Mouse (Mus musculus) spleen, adult 12 weeks (tissue): Measurements from ENCODE around the gene Tlr12.
"Not testable (repeated sequence)": the region's sequence is repeated elsewhere in the genome, so short reads cannot be mapped to it uniquely, and the experiment has no call there.

Experiments
- DNase-seq: peaks from one replicate; pipeline ENCODE4 v3.0.0; 2022; ENCODE audit warnings: low spot score

Tlr12 gene

GRCm38 (mm10) chr4:128618246-128618911 is at the start of gene Tlr12:
Gene Tlr12 (minus strand): TSS chr4:128618619.
- no peak for DNase-seq

GRCm38 (mm10) chr4:128667195-128667594 is 48.8 kb upstream of the Tlr12 start:
- not testable (repeated sequence) for DNase-seq

DNA sequence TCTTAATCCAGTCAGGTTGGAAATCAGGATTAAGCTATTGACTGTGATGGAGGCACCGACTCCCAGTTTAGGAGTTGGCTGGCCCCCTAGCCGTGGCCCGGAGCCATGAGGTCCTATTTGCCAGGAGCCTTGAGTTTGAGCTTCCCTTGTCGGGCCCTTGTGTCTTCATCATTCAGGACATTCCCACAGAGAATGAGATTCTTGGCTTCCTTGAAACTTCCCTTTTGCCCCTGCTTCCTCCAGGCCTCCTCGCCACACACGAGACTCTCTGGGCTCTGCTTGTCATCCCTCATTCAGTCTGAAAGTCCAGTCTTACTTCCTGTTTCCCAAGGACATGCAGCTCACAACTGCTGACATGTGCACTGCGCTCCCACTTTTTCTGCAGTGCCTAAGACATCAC is 47.9 kb upstream of the Tlr12 start:
- not testable (repeated sequence) for DNase-seq

DNA sequence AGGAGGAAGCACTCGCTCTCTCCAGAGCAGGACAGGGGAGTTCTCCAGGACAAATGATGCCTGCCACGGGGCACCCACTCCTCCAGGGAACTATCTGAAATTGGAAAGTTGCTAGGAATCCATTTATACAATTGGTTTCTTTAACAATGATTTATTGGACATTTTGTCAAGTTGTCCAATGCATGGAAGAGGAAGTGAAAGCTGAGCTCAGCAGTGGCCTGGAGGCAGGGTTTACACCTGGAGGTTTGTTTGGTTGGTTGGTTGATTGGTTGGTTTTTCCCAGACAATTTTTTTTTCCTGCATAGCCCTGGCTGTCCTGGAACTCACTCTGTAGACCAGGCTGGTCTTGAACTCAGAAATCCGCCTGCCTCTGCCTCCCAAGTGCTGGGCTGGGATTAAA is 45.6 kb upstream of the Tlr12 start:
- no peak for DNase-seq

- no peak for DNase-seq
Observed at GRCm38 (mm10) chr4:128661063-128661462, 42.6 kb upstream of the Tlr12 start.

DNA sequence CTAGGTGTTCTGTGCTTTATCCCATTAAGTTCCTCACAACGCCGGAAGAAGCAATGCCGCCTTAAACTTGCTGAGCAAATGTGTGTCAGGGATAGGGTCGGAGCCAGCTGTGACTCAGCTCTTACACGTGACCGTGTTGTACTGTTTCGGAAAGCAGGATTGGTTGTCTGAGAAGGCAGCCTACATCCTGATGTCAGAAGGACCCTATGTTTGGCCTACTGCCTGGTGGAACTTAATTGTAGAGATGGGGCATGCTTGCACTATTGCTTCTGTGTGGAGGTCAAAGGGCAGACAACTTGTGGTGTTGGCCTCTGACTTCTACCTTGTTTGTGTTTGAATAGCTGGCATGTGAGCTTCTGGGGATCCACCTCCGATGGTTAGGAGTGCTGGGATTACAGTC is 41.8 kb upstream of the Tlr12 start:
- no peak for DNase-seq

DNA sequence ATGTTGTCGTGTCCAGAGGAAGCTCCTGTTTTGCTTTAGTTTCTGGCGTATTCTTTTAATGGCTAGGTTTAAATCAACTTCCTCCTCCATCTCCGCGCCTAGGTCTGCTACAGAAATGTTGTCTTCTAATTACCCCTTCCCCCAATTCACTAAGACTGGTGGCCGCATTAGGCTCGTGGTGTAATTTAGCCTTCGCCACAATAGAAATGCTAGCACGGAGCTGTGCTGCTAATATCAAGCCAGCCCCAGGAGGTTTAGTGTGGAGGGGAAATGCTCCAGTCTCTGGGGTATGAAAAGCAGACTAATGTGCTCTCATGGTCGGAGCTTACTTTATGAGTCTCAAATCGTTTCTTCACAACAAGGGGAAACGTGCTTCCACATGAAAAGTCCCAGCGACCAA is 37.0 kb upstream of the Tlr12 start:
- no peak for DNase-seq

DNA sequence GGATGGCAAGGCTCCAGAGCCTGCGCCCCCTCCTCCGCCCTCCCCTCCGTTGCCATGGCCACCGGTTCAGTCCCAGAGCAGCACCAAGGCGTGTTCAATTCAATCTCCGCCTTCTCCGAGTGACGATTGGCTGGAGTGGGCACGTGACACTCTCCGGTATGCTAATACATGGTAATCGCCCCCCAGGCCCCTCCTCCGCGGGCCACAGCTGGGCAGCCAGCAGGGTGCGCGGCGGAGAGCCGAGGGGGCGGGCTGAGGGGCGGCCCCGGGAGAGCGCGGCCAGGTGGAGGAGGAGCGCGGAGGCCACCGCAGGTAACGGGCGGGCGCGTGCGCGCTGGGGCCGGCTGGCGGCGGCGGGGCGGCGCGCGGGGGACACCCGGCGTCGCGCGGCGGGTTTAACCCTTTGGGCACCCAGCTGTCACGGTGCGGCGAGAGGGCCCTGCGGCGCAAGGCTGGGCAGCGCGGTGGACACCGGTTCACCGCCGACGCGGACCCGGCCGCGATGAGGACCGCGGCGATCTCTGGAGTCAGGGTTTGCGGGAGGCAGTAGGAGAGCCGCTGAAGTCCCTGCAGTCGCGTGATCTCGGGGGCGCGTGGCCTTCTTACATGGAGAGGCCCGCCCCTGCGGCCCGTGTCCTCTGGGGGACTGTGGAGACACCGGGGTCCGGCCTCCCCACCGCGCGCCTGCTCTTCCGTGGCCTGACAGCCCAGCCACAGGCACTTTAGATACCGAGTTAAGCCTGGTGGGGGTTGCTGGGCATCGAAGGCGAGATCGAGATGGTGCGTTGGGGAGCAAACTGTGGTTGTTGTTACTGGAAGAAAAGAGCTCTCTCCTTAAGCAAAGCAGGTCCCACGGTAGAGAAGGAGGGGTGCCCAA is 36.3 kb upstream of the Tlr12 start, which contains the start of gene Phc2:
Gene Phc2 (plus strand): TSS at position 198 of the 877 bp plus-strand sequence.
- DNase-seq = peak; percentile 75

GRCm38 (mm10) chr4:128652584-128653298 is 34.3 kb upstream of the Tlr12 start:
- DNase-seq = no peak

- no peak for DNase-seq
Observed at GRCm38 (mm10) chr4:128651530-128651929, 33.1 kb upstream of the Tlr12 start.

GRCm38 (mm10) chr4:128648567-128649255 is 30.3 kb upstream of the Tlr12 start:
- no peak for DNase-seq

DNA sequence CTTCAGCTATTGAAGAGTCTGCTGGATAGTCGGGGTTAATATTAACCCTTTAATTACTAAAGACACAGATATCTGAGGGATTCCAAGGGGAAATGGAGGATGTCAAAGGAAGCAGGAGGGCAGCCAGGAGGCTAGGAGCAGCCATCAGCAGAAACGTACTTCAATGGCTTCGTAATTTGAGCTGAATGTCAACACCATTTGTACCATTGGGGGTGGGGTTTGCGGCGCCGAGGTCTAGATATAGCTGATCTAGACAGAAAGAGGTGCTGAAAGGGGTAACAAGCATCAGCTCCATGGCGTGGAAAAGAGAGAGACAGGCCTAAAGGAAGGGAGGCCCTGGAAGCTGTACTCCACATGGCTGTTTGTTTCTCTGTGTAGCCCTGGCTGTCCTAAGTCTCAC is 28.3 kb upstream of the Tlr12 start:
- no peak for DNase-seq

DNA sequence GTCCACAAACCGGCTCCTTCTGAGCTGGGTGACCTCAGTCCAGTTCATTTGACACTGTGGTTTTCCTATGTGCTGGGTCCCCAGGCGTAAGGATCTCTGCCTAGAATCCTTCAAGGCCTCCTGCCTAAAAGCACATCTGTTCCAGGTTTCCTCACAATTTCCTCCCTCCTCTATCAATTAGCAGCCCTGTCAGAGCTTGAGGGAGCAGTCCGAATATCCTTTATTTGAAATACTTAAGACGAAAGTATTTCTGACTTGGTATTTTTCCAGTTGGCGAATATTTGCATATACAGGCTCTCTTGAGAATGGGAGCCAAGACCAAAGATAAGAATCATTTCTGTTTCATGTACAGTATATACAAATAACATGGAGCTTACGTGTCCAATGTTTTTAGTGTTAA is 27.5 kb upstream of the Tlr12 start:
- no peak for DNase-seq

DNA sequence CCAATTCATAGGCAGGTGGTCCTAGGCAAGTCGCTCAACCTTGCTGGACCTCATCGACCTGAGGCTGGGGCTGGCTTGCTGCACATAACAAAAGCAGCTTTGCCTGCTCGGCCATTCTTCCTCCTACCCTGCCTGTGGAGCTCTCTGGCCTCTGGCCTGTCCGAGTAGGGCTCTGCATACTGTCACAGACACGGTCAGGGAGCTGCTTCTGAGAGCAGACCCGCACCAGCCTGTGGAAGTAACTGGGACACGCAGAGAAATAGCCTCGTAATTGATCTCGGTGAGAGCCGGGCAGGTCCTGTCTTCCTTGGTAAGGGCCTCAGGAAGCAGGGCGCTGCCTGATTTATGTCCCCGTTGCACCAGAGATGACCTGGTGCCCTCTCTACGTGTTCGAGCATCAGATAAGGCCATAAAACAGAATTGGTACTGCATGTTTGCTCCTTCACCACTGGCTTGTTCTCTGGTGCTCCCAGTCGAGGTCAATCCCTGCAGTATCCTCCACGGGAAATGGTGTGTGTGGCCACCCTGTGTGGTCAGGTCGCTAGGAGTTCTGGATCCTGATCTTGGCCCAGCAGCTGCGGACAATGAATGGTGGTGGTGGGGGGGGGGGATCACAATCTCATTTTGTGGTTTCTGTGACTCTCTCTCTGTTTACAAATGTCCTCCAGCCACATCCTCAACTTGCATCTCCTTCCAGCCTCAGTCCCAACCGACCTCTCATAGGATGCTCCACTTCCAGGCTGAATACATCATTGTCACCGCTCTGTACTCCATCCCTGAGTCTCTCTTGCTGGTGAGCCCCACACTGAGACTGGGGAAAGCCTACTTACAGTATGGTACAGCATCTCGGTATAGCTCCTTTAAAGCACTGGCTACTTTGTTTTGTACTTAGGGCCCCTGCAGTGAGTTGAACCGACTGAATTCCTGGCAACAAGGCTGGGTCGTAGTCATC is 23.6 kb upstream of the Tlr12 start:
- DNase-seq = no peak

DNA sequence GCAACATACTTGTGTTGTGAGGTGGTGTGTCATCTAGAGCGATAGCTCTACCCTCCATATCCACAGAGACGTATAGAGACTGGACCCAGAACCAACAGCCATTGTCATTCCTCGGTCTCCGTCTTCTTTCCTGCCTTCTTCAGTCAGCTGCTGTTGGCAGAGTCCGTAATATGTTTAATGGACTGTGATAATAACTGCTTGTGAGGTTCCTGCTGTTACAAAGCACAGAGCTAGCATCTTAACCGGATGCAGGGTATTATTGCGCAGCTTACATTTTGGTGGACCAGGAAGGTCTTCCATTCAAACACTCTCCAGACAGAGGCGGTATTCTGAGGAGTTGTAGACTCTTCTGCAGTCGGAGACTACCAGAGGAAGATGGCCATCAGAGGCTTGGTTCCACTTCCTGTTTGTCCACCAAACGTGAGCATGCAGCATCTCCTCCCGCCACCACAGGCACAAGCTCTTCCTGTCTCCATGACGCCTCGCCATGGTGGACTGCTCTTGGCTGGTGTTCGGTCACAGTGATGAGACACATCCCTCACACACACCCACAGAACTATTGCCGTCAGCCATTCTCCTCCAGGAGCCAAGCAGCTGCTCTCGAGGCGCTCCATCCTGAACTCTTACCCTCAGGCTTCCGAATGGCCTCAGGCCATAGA is 20.0 kb upstream of the Tlr12 start:
- DNase-seq = no peak

DNA sequence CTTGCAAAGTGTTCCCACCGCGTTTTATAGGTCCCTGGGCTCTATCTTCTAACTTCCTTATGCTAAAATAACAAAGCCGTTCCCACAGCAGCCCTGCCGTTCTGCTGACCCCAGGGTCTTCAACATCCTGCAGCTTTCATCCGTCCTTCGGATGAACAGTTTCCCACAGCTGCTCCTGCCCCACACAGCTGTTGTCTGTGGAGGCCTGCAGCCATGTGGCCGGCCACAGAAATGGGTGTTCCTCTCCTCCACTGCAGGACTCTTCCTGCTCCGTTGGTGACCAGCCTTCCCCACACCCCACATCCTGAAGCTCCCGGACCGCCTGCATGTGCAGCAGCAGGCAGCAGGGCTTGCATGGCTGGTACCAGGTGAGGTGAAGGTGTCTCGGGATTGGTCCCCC is 18.8 kb upstream of the Tlr12 start:
- no peak for DNase-seq

GRCm38 (mm10) chr4:128635894-128636585 is 17.6 kb upstream of the Tlr12 start:
- DNase-seq = no peak

- no peak for DNase-seq
Observed at GRCm38 (mm10) chr4:128635451-128635850, 17.0 kb upstream of the Tlr12 start.

DNA sequence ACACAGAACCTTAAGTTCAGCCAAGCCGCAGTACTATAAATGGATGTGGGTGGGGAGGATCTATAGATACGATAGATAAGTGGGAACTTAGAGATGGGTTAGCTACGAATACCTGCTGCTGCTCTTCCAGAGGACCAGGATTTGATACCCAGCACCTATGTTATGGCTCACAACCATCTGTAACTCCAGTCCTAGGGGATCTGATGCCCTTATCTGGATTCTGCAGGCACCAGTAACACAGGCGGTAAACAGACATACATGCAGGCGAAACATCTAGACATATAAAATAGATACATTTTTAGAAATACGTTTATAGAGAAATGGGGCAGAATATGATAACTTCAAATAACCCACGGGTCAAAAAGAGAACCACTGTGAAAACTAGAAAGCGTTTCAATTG is 2.7 kb upstream of the Tlr12 start:
- DNase-seq = no peak

GRCm38 (mm10) chr4:128620572-128620971 is 2.2 kb upstream of the Tlr12 start:
- no peak for DNase-seq
